Mouse (Mus musculus) regulatory T cell (primary cell): ENCODE measurements around the gene Golga3.

Source experiments
- in situ Hi-C: fragments of 300-600 bp; cut with MboI, MseI; formaldehyde crosslinking; loops from one replicate; pipeline ENCODE4 v1.15.1; 2025; ENCODE audit warnings: high pct_unique_total_duplicates

The Golga3 gene

GRCm38 (mm10) chr5:110176362-110177020, at the start of gene Golga3:
Gene Golga3, plus strand, starts transcription at chr5:110176701.
- in situ Hi-C loops, result loop anchor here (5.0 kb wide), 1 partner anchor 69 kb away; the partner anchor contains the start of gene Gtpbp6

GRCm38 (mm10) chr5:110135293-110136086, 41.0 kb upstream of the Golga3 start, which contains the start of gene Chfr:
Gene Chfr, plus strand, starts transcription at chr5:110135842.
- in situ Hi-C loops, result no loop called here

GRCm38 (mm10) chr5:110136087-110136464, 40.4 kb upstream of the Golga3 start:
- in situ Hi-C loops, result no loop called here

- in situ Hi-C loops, result no loop called here
These were observed 38.7 kb upstream of the Golga3 start for GRCm38 (mm10) chr5:110137816-110138215.

GRCm38 (mm10) chr5:110139325-110139724, 37.2 kb upstream of the Golga3 start:
- in situ Hi-C loops, result no loop called here

- in situ Hi-C loops, result no loop called here
These were observed 36.1 kb upstream of the Golga3 start for GRCm38 (mm10) chr5:110140424-110140823.

- in situ Hi-C loops, result no loop called here
These were observed 34.2 kb upstream of the Golga3 start for GRCm38 (mm10) chr5:110142309-110142708.

GRCm38 (mm10) chr5:110143007-110143406, 33.5 kb upstream of the Golga3 start:
- in situ Hi-C loops, result no loop called here

GRCm38 (mm10) chr5:110169374-110169773, 7.1 kb upstream of the Golga3 start:
- in situ Hi-C loops, result no loop called here

- in situ Hi-C loops, result loop anchor here (5.0 kb wide), 1 partner anchor 70 kb away; the partner anchor contains the start of gene Gtpbp6
These were observed 520 bp downstream of the Golga3 start for GRCm38 (mm10) chr5:110177021-110177420.

GRCm38 (mm10) chr5:110178628-110179027, 2.1 kb downstream of the Golga3 start:
- in situ Hi-C loops, result loop anchor here (5.0 kb wide), 1 partner anchor 71 kb away; the partner anchor contains the start of gene Gtpbp6

GRCm38 (mm10) chr5:110181716-110182115, 5.2 kb downstream of the Golga3 start:
- in situ Hi-C loops, result loop anchor here (10.0 kb wide), 1 partner anchor 1013 kb away; no protein-coding TSS in a partner anchor

GRCm38 (mm10) chr5:110203164-110203895, 26.8 kb downstream of the Golga3 start:
- in situ Hi-C loops, result no loop called here

- in situ Hi-C loops, result no loop called here
These were observed 28.3 kb downstream of the Golga3 start for GRCm38 (mm10) chr5:110204777-110205176.

- in situ Hi-C loops, result no loop called here
These were observed 34.8 kb downstream of the Golga3 start for GRCm38 (mm10) chr5:110211312-110211711.

GRCm38 (mm10) chr5:110216780-110217179, 40.3 kb downstream of the Golga3 start:
- in situ Hi-C loops, result no loop called here

- in situ Hi-C loops, result no loop called here
These were observed 43.8 kb downstream of the Golga3 start for GRCm38 (mm10) chr5:110220331-110220730.

GRCm38 (mm10) chr5:110222757-110223156, 46.3 kb downstream of the Golga3 start:
- in situ Hi-C loops, result no loop called here

GRCm38 (mm10) chr5:110225056-110225455, 48.6 kb downstream of the Golga3 start:
- in situ Hi-C loops, result no loop called here

GRCm38 (mm10) chr5:110227336-110227883, 50.9 kb downstream of the Golga3 start:
- in situ Hi-C loops, result no loop called here

- in situ Hi-C loops, result no loop called here
These were observed 53.9 kb downstream of the Golga3 start for GRCm38 (mm10) chr5:110230401-110230779.
